Mouse (Mus musculus) midbrain, embryonic 11.5 days (tissue): Measurements from ENCODE around the gene Bhlhb9. TPM values are rescaled to one million over a fixed set of nuclear protein-coding genes. Genes with fewer than 3 reads are reported as not detected.
A peak's percentile ranks its signal among the peaks of the same experiment; 100 is the strongest.
"Not testable (repeated sequence)": the region's sequence is repeated elsewhere in the genome, so short reads cannot be mapped to it uniquely, and the experiment has no call there.

Source experiments
- ATAC-seq: fragments of 200-750 bp; cut with Nextera tagmentation; 2 replicates; pipeline ENCODE4 v1.8.0; 2017; ENCODE audit warnings: moderate TSS enrichment, moderate library complexity; ENCODE audit not compliant: low FRiP score
- DNase-seq: peaks from one replicate; pipeline ENCODE4 v3.0.0; 2015; ENCODE audit warnings: low spot score; ENCODE audit errors: missing footprints
- H3K27ac ChIP-seq: fragments of 300-500 bp; sonication (generic); 2 replicates; pipeline ENCODE4 v1.5.1; 2014; ENCODE audit warnings: low read depth, low read length
- H3K27me3 ChIP-seq: fragments of 300-500 bp; sonication (generic); 2 replicates; pipeline ENCODE4 v1.6.1; 2014; ENCODE audit warnings: mild to moderate bottlenecking, low read length, moderate library complexity, mixed read lengths; ENCODE audit not compliant: control insufficient read depth, insufficient read depth
- H3K36me3 ChIP-seq: fragments of 300-500 bp; sonication (generic); 2 replicates; pipeline ENCODE4 v1.6.1; 2014; ENCODE audit warnings: mild to moderate bottlenecking, low read length, moderate library complexity, mixed read lengths; ENCODE audit not compliant: control insufficient read depth, insufficient read depth
- H3K4me1 ChIP-seq: fragments of 300-500 bp; sonication (generic); 2 replicates; pipeline ENCODE4 v1.6.1; 2014; ENCODE audit warnings: low read length; ENCODE audit not compliant: control insufficient read depth, insufficient read depth
- H3K4me2 ChIP-seq: fragments of 300-500 bp; sonication (generic); 2 replicates; pipeline ENCODE4 v1.6.1; 2014; ENCODE audit warnings: mild to moderate bottlenecking, moderate library complexity
- H3K4me3 ChIP-seq: fragments of 300-500 bp; sonication (generic); 2 replicates; pipeline ENCODE4 v1.5.1; 2014; ENCODE audit warnings: low read depth, low read length
- H3K9ac ChIP-seq: fragments of 300-500 bp; sonication (generic); 2 replicates; pipeline ENCODE4 v1.6.1; 2014; ENCODE audit warnings: low read length
- H3K9me3 ChIP-seq: fragments of 300-500 bp; sonication (generic); 2 replicates; pipeline ENCODE4 v1.6.1; 2016; ENCODE audit warnings: low read length; ENCODE audit not compliant: control insufficient read depth
- WGBS: fragments of 180-500 bp; shearing (Covaris S2); extraction: QIAGEN DNeasy Blood & Tissue Kit; methylation state at CpG from one replicate; pipeline ENCODE4 v1.1.7; 2014; 5-methylcytosine and 5-hydroxymethylcytosine counted together
- polyA plus RNA-seq: library from polyadenylated mRNA; unstranded; fragments of >200 nt; fragmentation: Nextera tagmentation; extraction: Ambion mirVana; gene quantifications from 2 replicates; pipeline ENCODE4 v1.2.1, GENCODE M21; 2014

The Bhlhb9 gene
- polyA plus RNA-seq: 67.1 and 79.6 TPM in 2 replicates

- 16% methylated on average over 3 of the region's 5 CpGs for WGBS
- DNase-seq, H3K27me3 ChIP-seq, H3K9me3 ChIP-seq, H3K36me3 ChIP-seq, H3K4me1 ChIP-seq: not testable (repeated sequence)
- ATAC-seq: 0 out of 2 replicates have a peak, but pooled peaks have one; percentile 14
- Histone ChIP-seq H3K9ac (peak within 1 kb of the TSS; percentile 63), H3K4me2 (peak within 1 kb of the TSS; percentile 59), H3K27ac (peak within 1 kb of the TSS; percentile 30; the same call in 1 of the 2 replicates), H3K4me3 (peak within 1 kb of the TSS; percentile 47)
Observed at GRCm38 (mm10) chrX:135797212-135797644, at the start of gene Bhlhb9. Gene Bhlhb9, plus strand, starts transcription at chrX:135797594.

GRCm38 (mm10) chrX:135752832-135753231 is 44.6 kb upstream of the Bhlhb9 start:
- Histone ChIP-seq H3K4me1 (no peaks in the 10 kb centered on the region), H3K9ac (no peak overlapping the region), H3K9me3 (no peaks in the 10 kb centered on the region), H3K4me3 (no peak overlapping the region), H3K27ac (no peak overlapping the region), H3K4me2 (no peak overlapping the region), H3K27me3 (no peaks in the 10 kb centered on the region), H3K36me3 (no peaks in the 10 kb centered on the region)
- WGBS: 8% methylated on average over 2 of the region's 2 CpGs
- DNase-seq (peak; percentile 96), ATAC-seq (0 out of 2 replicates have a peak, but pooled peaks have one; percentile 44)

- H3K4me2 ChIP-seq: no peak overlapping the region
- no peaks in the 10 kb centered on the region for H3K27me3 ChIP-seq
- no peaks in the 10 kb centered on the region for H3K9me3 ChIP-seq
- H3K27ac ChIP-seq: no peak overlapping the region
- H3K36me3 ChIP-seq: no peaks in the 10 kb centered on the region
- H3K4me1 ChIP-seq: no peaks in the 10 kb centered on the region
- ATAC-seq: no peak
- H3K9ac ChIP-seq: no peak overlapping the region
- DNase-seq: no peak
- H3K4me3 ChIP-seq: no peak overlapping the region
Observed at GRCm38 (mm10) chrX:135761707-135762106, 35.7 kb upstream of the Bhlhb9 start.

- H3K27me3 ChIP-seq: no peaks in the 10 kb centered on the region
- WGBS: 82% methylated on average over 3 of the region's 3 CpGs
- no peak for ATAC-seq
Observed at GRCm38 (mm10) chrX:135768043-135768548, 29.3 kb upstream of the Bhlhb9 start.

GRCm38 (mm10) chrX:135768565-135768964 is 28.8 kb upstream of the Bhlhb9 start:
- no peak for DNase-seq
- WGBS: 97% methylated on average over 2 of the region's 2 CpGs
- Histone ChIP-seq H3K36me3 (no peaks in the 10 kb centered on the region), H3K4me2 (no peak overlapping the region), H3K27me3 (no peaks in the 10 kb centered on the region), H3K9ac (no peak overlapping the region), H3K4me3 (no peak overlapping the region), H3K27ac (no peak overlapping the region), H3K4me1 (no peaks in the 10 kb centered on the region), H3K9me3 (no peaks in the 10 kb centered on the region)
- no peak for ATAC-seq

More at GRCm38 (mm10) chrX:135768043-135768548, 29.3 kb upstream of the Bhlhb9 start:
- no peak overlapping the region for H3K27ac ChIP-seq
- no peak overlapping the region for H3K4me2 ChIP-seq
- H3K4me1 ChIP-seq: no peaks in the 10 kb centered on the region
- no peak overlapping the region for H3K4me3 ChIP-seq
- no peak for DNase-seq
- H3K9me3 ChIP-seq: no peaks in the 10 kb centered on the region
- H3K9ac ChIP-seq: no peak overlapping the region
- no peaks in the 10 kb centered on the region for H3K36me3 ChIP-seq

GRCm38 (mm10) chrX:135791536-135791935 is 5.9 kb upstream of the Bhlhb9 start:
- Histone ChIP-seq H3K9me3 (no peaks in the 10 kb centered on the region), H3K27ac (no peak overlapping the region), H3K9ac (no peak overlapping the region), H3K4me1 (no peaks in the 10 kb centered on the region), H3K36me3 (no peaks in the 10 kb centered on the region), H3K4me3 (no peak overlapping the region), H3K4me2 (no peak overlapping the region), H3K27me3 (peaks cover 2% of the 10 kb centered on the region; the same call in 1 of the 2 replicates)
- no peak for DNase-seq
- ATAC-seq: no peak

- DNase-seq: no peak
- no peak for ATAC-seq
- Histone ChIP-seq H3K9me3 (no peaks in the 10 kb centered on the region), H3K9ac (no peak overlapping the region), H3K36me3 (no peaks in the 10 kb centered on the region), H3K27ac (no peak overlapping the region), H3K4me2 (no peak overlapping the region), H3K4me1 (no peaks in the 10 kb centered on the region), H3K4me3 (no peak overlapping the region), H3K27me3 (peaks cover 2% of the 10 kb centered on the region; the same call in 1 of the 2 replicates)
- 78% methylated on average over 6 of the region's 6 CpGs for WGBS
Observed at GRCm38 (mm10) chrX:135792326-135792725, 5.1 kb upstream of the Bhlhb9 start.

- WGBS: 17% methylated on average over 24 of the region's 27 CpGs
- H3K27ac ChIP-seq: peak overlapping the region; percentile 30; the same call in 1 of the 2 replicates
- H3K9me3 ChIP-seq, H3K4me1 ChIP-seq, H3K36me3 ChIP-seq, H3K27me3 ChIP-seq: not testable (repeated sequence)
- ATAC-seq (peak; percentile 93), DNase-seq (peak; percentile 93)
- H3K4me2 ChIP-seq: peak overlapping the region; percentile 59
- H3K9ac ChIP-seq: peak overlapping the region; percentile 63
- peak overlapping the region; percentile 47 for H3K4me3 ChIP-seq
Observed at GRCm38 (mm10) chrX:135795591-135796304, 1.6 kb upstream of the Bhlhb9 start.
